Comparison of ENCODE assay signal across 13 mouse cellular contexts in the genomic region with DNA sequence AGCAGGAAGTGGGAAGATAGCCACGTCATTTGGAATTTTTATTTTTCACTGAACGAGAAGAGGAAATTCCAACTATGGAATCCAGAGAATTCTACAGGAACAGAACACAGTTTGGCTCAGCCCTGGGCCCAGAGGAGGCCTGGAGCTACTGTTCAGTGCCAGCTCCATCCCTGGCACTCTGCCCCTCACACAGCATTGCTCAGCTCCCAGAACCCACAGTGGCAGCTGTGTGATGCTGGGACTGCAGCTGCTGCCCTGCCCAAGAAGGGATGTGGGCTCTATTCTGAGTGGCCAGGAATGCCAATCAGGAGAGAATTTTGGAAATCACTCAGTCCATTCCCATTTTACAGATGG. TPM values are rescaled to one million over a fixed set of nuclear protein-coding genes. Genes with fewer than 3 reads are reported as not detected.
DNase-seq lines count a peak whose midpoint lies in the region; ATAC-seq and TF ChIP-seq lines count a peak whose summit lies in the region.
"Had no signal": no experiment of that assay in that cellular context is flagged by ENCODE, and none has a peak within 500 bp of the region (broad histone marks: within the 10 kb centered on the region; RNA-seq: fewer than 3 reads in every experiment).

No protein-coding gene starts in this region.

- H3K4me1 ChIP-seq in kidney, embryonic 16.5 days (ENCODE audit: insufficient read depth, low read length), result peaks cover 33% of the 10 kb centered on the region
- H3K4me1 ChIP-seq in hindbrain, postnatal 0 days (ENCODE audit: insufficient read depth, low read length), result peaks cover 18% of the 10 kb centered on the region
- peaks cover 26% of the 10 kb centered on the region for H3K4me1 ChIP-seq in neural tube, embryonic 15.5 days

- peak; percentile 53 to 71 for DNase-seq in cerebellum, postnatal 25 days
- peak; percentile 50 for DNase-seq in kidney, postnatal 14 days
- peak; percentile 79 for DNase-seq in hindbrain, postnatal 0 days (ENCODE audit: low spot score)
- no peak for DNase-seq in retina, embryonic 14.5 days (ENCODE audit: low spot score)
- DNase-seq: adrenal gland, postnatal 36 days had no signal

- H3K27me3 ChIP-seq in kidney, embryonic 16.5 days (ENCODE audit: insufficient read depth, low read length), result peaks cover 4% of the 10 kb centered on the region; the same call in 1 of the 2 replicates
- peaks cover 9% of the 10 kb centered on the region; the same call in 1 of the 2 replicates for H3K27me3 ChIP-seq in hindbrain, postnatal 0 days (ENCODE audit: insufficient read depth, low read length)
- peaks cover 18% of the 10 kb centered on the region for H3K27me3 ChIP-seq in neural tube, embryonic 15.5 days (replicated peaks)

- no peaks in the 10 kb centered on the region for H3K9me3 ChIP-seq in kidney, embryonic 16.5 days (ENCODE audit: low read length)
- no peaks in the 10 kb centered on the region for H3K9me3 ChIP-seq in hindbrain, postnatal 0 days (ENCODE audit: low read length)
- H3K9me3 ChIP-seq in neural tube, embryonic 15.5 days (replicated peaks), result no peaks in the 10 kb centered on the region
- H3K9me3 ChIP-seq: hindbrain, embryonic 15.5 days; liver, embryonic 15.5 days; stomach, embryonic 15.5 days had no signal

- no peak overlapping the region for H3K4me2 ChIP-seq in kidney, embryonic 16.5 days (replicated peaks; ENCODE audit: low read depth, low read length)
- no peak overlapping the region for H3K4me2 ChIP-seq in hindbrain, postnatal 0 days (ENCODE audit: low read depth, low read length)
- no peak overlapping the region for H3K4me2 ChIP-seq in neural tube, embryonic 15.5 days
- H3K4me2 ChIP-seq: hindbrain, embryonic 15.5 days; liver, embryonic 15.5 days; stomach, embryonic 15.5 days had no signal

- no peak for ATAC-seq in cerebellum, adult (ENCODE audit: insufficient number of reproducible peaks, low FRiP score, low TSS enrichment)
- ATAC-seq in kidney, embryonic 16.5 days (ENCODE audit: low FRiP score, low TSS enrichment), result no peak
- ATAC-seq in hindbrain, postnatal 0 days, result peak; percentile 46; the same call in 1 of the 2 replicates
- ATAC-seq in neural tube, embryonic 15.5 days (ENCODE audit: low FRiP score), result 0 out of 2 replicates have a peak, but pooled peaks have one; percentile 33
- ATAC-seq in monocyte, adult 5-6 weeks (replicated peaks; ENCODE audit: insufficient number of reproducible peaks, low FRiP score, low TSS enrichment, poor library complexity, severe bottlenecking), result no peak

- no peaks in the 10 kb centered on the region for H3K36me3 ChIP-seq in kidney, embryonic 16.5 days (ENCODE audit: insufficient read depth, low read length)
- no peaks in the 10 kb centered on the region for H3K36me3 ChIP-seq in hindbrain, postnatal 0 days (ENCODE audit: insufficient read depth, low read length)
- peaks cover 3% of the 10 kb centered on the region; the same call in 1 of the 2 replicates for H3K36me3 ChIP-seq in neural tube, embryonic 15.5 days
- H3K36me3 ChIP-seq: hindbrain, embryonic 15.5 days; liver, embryonic 15.5 days; stomach, embryonic 15.5 days had no signal

- no peak for TF ChIP-seq CTCF in hindbrain, postnatal 0 days (IDR thresholded peaks at IDR 0.05; ENCODE audit: low read depth)

- no peak overlapping the region for H3K27ac ChIP-seq in kidney, embryonic 16.5 days (ENCODE audit: low read length)
- H3K27ac ChIP-seq in hindbrain, postnatal 0 days, result no peak overlapping the region
- peak overlapping the region; percentile 51; the same call in 1 of the 2 replicates for H3K27ac ChIP-seq in neural tube, embryonic 15.5 days (replicated peaks)
- H3K27ac ChIP-seq: hindbrain, embryonic 15.5 days; liver, embryonic 15.5 days; stomach, embryonic 15.5 days had no signal

- no peak overlapping the region for H3K9ac ChIP-seq in kidney, embryonic 16.5 days (replicated peaks; ENCODE audit: low read length)
- no peak overlapping the region for H3K9ac ChIP-seq in hindbrain, postnatal 0 days (replicated peaks; ENCODE audit: low read length)
- no peak overlapping the region for H3K9ac ChIP-seq in neural tube, embryonic 15.5 days (replicated peaks)
- H3K9ac ChIP-seq: hindbrain, embryonic 15.5 days; liver, embryonic 15.5 days; stomach, embryonic 15.5 days had no signal

- H3K4me3 ChIP-seq in kidney, embryonic 16.5 days (ENCODE audit: low read length), result no peak overlapping the region
- no peak overlapping the region for H3K4me3 ChIP-seq in hindbrain, postnatal 0 days (ENCODE audit: low read length)
- no peak overlapping the region for H3K4me3 ChIP-seq in neural tube, embryonic 15.5 days (replicated peaks)
- H3K4me3 ChIP-seq: hindbrain, embryonic 15.5 days; liver, embryonic 15.5 days; stomach, embryonic 15.5 days had no signal

- 33% methylated on average over 2 of the region's 2 CpGs for WGBS in kidney, embryonic 16.5 days
- WGBS in hindbrain, postnatal 0 days, result 55% methylated on average over 2 of the region's 2 CpGs
- WGBS in neural tube, embryonic 15.5 days, result 67% methylated on average over 2 of the region's 2 CpGs

RNA-seq across cellular contexts. Expression of gene Cplx3, which starts 4.8 kb away (rescaled TPM):
- polyA plus RNA-seq in kidney, embryonic 16.5 days (2015; fragmentation: Nextera tagmentation; extraction: Ambion mirVana), result not detected in 2 replicates
- 0.10 TPM in 1 of 2 replicates, not detected in the other for total RNA-seq in hindbrain, postnatal 0 days (2014; rRNA removed)
- 0.79 and 1.2 TPM in 2 replicates for polyA plus RNA-seq in hindbrain, postnatal 0 days (2015; fragmentation: Nextera tagmentation; extraction: Ambion mirVana)
- 0.11 and 0.23 TPM in 2 replicates for polyA plus RNA-seq in neural tube, embryonic 15.5 days (2015; fragmentation: Nextera tagmentation; extraction: Ambion mirVana)
- not detected in 3 replicates for total RNA-seq in monocyte, adult 5-6 weeks (2017)
- total RNA-seq: adrenal gland, postnatal 36 days had no signal
- polyA plus RNA-seq: liver, embryonic 15.5 days; stomach, embryonic 15.5 days had no signal

RNA-seq across cellular contexts. Expression of gene Ulk3, which starts 12.1 kb away (rescaled TPM):
- polyA plus RNA-seq in kidney, embryonic 16.5 days (2015; fragmentation: Nextera tagmentation; extraction: Ambion mirVana), result 18.3 and 22.7 TPM in 2 replicates
- 21.1 and 27.3 TPM in 2 replicates for total RNA-seq in hindbrain, postnatal 0 days (2014; rRNA removed)
- 18.5 and 21.0 TPM in 2 replicates for polyA plus RNA-seq in hindbrain, postnatal 0 days (2015; fragmentation: Nextera tagmentation; extraction: Ambion mirVana)
- polyA plus RNA-seq in neural tube, embryonic 15.5 days (2015; fragmentation: Nextera tagmentation; extraction: Ambion mirVana), result 32.1 and 36.5 TPM in 2 replicates
- total RNA-seq in monocyte, adult 5-6 weeks (2017), result 3.8 to 20.7 TPM (median 20.3 TPM) in 3 replicates

RNA-seq across cellular contexts. Expression of gene Lman1l, which starts 19.2 kb away (rescaled TPM):
- not detected in 2 replicates for polyA plus RNA-seq in kidney, embryonic 16.5 days (2015; fragmentation: Nextera tagmentation; extraction: Ambion mirVana)
- not detected in 2 replicates for total RNA-seq in hindbrain, postnatal 0 days (2014; rRNA removed)
- not detected in 2 replicates for polyA plus RNA-seq in hindbrain, postnatal 0 days (2015; fragmentation: Nextera tagmentation; extraction: Ambion mirVana)
- polyA plus RNA-seq in neural tube, embryonic 15.5 days (2015; fragmentation: Nextera tagmentation; extraction: Ambion mirVana), result not detected in 2 replicates
- total RNA-seq in monocyte, adult 5-6 weeks (2017), result not detected in 3 replicates
- total RNA-seq: adrenal gland, postnatal 36 days had no signal
- polyA plus RNA-seq: embryonic facial prominence, embryonic 11.5 days; hindbrain, embryonic 15.5 days; liver, embryonic 15.5 days; stomach, embryonic 15.5 days had no signal

RNA-seq across cellular contexts. Expression of gene Scamp2, which starts 40.6 kb away (rescaled TPM):
- 93.4 and 101 TPM in 2 replicates for polyA plus RNA-seq in kidney, embryonic 16.5 days (2015; fragmentation: Nextera tagmentation; extraction: Ambion mirVana)
- 50.5 and 53.1 TPM in 2 replicates for total RNA-seq in hindbrain, postnatal 0 days (2014; rRNA removed)
- 47.4 and 49.3 TPM in 2 replicates for polyA plus RNA-seq in hindbrain, postnatal 0 days (2015; fragmentation: Nextera tagmentation; extraction: Ambion mirVana)
- polyA plus RNA-seq in neural tube, embryonic 15.5 days (2015; fragmentation: Nextera tagmentation; extraction: Ambion mirVana), result 43.5 and 48.5 TPM in 2 replicates
- 30.6 to 40.9 TPM (median 34.3 TPM) in 3 replicates for total RNA-seq in monocyte, adult 5-6 weeks (2017)

RNA-seq across cellular contexts. Expression of gene Mpi, which starts 48.8 kb away (rescaled TPM):
- 54.6 and 57.2 TPM in 2 replicates for polyA plus RNA-seq in kidney, embryonic 16.5 days (2015; fragmentation: Nextera tagmentation; extraction: Ambion mirVana)
- total RNA-seq in hindbrain, postnatal 0 days (2014; rRNA removed), result 67.9 and 78.6 TPM in 2 replicates
- 61.5 and 64.6 TPM in 2 replicates for polyA plus RNA-seq in hindbrain, postnatal 0 days (2015; fragmentation: Nextera tagmentation; extraction: Ambion mirVana)
- 75.8 and 81.7 TPM in 2 replicates for polyA plus RNA-seq in neural tube, embryonic 15.5 days (2015; fragmentation: Nextera tagmentation; extraction: Ambion mirVana)
- 1.9 to 7.7 TPM (median 7.5 TPM) in 3 replicates for total RNA-seq in monocyte, adult 5-6 weeks (2017)

Comparison
In these comparisons a context has a peak if more than half of its experiments do, and no peak if none do; other contexts are left out.
1. ATAC-seq: peak in hindbrain, postnatal 0 days (single experiment) and neural tube, embryonic 15.5 days (single experiment); none in cerebellum, adult (single experiment), kidney, embryonic 16.5 days (single experiment) and monocyte, adult 5-6 weeks (single experiment).